Mouse (Mus musculus): ENCODE measurements around the gene I830077J02Rik. TPM values are rescaled to one million over a fixed set of nuclear protein-coding genes. Genes with fewer than 3 reads are reported as not detected.
"Not testable (repeated sequence)": the region's sequence is repeated elsewhere in the genome, so short reads cannot be mapped to it uniquely, and the experiment has no call there.

The I830077J02Rik gene
- polyA plus RNA-seq, 1 experiment from 2014 or later = 2.1 TPM

DNA sequence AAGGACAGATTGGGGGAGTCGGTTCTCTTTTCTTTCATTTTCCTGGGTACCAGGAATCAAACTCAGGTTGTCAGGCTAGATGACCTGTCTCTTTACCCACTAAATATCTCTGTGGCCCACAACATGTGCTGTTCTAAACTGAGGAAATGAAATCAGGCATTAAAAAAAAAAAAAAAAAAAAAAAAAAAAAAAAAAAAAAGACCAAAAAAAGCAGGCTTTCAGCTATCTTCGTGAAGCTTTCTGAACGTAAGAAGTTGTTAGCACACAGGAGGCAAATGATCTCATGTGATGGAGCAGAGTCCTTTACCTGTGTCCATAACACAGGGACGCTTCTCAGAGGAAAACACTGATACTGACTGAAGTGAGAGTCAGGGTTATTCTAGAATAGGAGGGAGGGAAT, 3.6 kb upstream of the I830077J02Rik start:
- no peak for DNase-seq
- Histone ChIP-seq H3K4me2 (no peak overlapping the region), H3K27me3 (no peaks in the 10 kb centered on the region), H3K9me3 (replicated peaks) (no peaks in the 10 kb centered on the region), H3K9ac (no peak overlapping the region), H3K4me3 (replicated peaks) (no peak overlapping the region), H3K27ac (no peak overlapping the region), H3K36me3 (peaks cover 23% of the 10 kb centered on the region), H3K4me1 (replicated peaks) (peaks cover 13% of the 10 kb centered on the region; the same call in 1 of the 2 replicates)
- 77% methylated on average over 4 of the region's 4 CpGs for WGBS (ENCODE audit: insufficient replicate concordance)
- no peak for ATAC-seq (ENCODE audit: low read depth)

DNA sequence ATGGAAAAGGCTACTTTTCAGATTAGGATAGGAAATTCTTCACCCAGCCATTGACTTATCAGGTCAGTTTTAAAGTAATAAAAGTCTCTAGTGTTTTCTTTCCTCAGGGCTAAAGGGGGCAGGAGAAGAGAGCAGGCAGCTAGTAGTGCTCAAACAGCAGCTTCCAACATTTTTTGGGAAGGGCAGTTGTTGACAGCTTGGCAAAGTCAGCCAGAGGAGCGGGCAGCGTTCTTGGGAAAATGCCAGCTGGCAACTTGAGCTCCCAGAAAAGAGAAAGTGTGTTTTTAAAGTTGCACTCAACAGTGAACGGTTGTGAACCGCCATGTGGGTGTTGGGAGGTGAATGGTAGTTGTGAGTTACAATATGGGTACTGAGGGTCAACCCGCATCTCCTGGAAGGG, 2.6 kb upstream of the I830077J02Rik start:
- 86% methylated on average over 5 of the region's 5 CpGs for WGBS (ENCODE audit: insufficient replicate concordance)
- H3K4me1 ChIP-seq (replicated peaks) = peaks cover 13% of the 10 kb centered on the region; the same call in 1 of the 2 replicates

DNA sequence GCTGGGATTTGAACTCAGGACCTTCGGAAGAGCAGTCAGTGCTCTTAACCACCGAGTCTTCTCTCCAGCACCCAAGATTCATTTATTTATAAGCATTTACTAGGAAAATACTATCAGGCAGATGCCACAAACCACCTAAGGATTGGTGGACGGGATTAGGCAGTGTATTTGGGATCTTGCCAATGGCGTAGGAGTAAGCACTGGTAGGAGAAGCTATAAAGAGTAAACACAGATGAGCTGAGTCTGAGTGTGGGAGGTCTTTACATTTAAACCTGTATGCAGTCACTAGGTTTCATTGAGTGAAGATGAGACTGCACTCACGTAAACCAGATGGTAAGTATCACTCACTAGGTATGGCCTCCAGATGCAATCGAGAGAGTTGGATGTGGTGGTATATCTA, 1.5 kb upstream of the I830077J02Rik start:
- H3K4me2 ChIP-seq = no peak overlapping the region
- no peak overlapping the region for H3K4me3 ChIP-seq (replicated peaks)
- no peak overlapping the region for H3K27ac ChIP-seq
- H3K4me1 ChIP-seq (replicated peaks) = peaks cover 14% of the 10 kb centered on the region
- WGBS (ENCODE audit: insufficient replicate concordance) = 84% methylated on average over 6 of the region's 6 CpGs
- peaks cover 8% of the 10 kb centered on the region for H3K36me3 ChIP-seq
- no peaks in the 10 kb centered on the region for H3K9me3 ChIP-seq (replicated peaks)
- no peak overlapping the region for H3K9ac ChIP-seq
- no peaks in the 10 kb centered on the region for H3K27me3 ChIP-seq
- no peak for DNase-seq
- no peak for ATAC-seq (ENCODE audit: low read depth)

More for the DNA sequence above, 2.6 kb upstream of the I830077J02Rik start:
- H3K27me3 ChIP-seq = no peaks in the 10 kb centered on the region
- H3K9me3 ChIP-seq (replicated peaks) = no peaks in the 10 kb centered on the region
- no peak for DNase-seq
- ATAC-seq (ENCODE audit: low read depth) = no peak
- no peak overlapping the region for H3K9ac ChIP-seq
- H3K27ac ChIP-seq = no peak overlapping the region
- H3K4me3 ChIP-seq (replicated peaks) = no peak overlapping the region
- peaks cover 12% of the 10 kb centered on the region for H3K36me3 ChIP-seq
- H3K4me2 ChIP-seq = no peak overlapping the region

DNA sequence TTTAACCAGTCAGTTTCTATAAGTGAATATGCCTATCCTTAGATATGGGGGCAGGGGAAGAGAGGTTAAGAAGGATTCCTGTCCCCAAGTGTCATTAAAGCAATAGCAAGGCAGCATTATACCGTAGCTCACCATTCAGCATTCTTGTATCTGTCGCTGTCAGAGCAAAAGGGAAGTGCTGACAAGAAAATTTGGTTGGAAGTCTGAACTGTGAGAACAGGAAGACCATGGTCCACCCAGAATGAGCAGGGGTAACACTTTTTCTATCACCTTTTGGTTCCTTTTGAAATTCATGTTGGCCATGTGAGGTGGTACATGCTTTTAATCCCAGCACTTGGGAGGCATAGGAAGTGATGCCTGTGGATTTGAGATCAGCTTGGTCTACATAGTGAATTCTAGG, 1.4 kb downstream of the I830077J02Rik start:
- peaks cover 28% of the 10 kb centered on the region for H3K4me1 ChIP-seq (replicated peaks)
- H3K4me2 ChIP-seq = peak overlapping the region; percentile 12; the same call in 1 of the 2 replicates
- H3K4me3 ChIP-seq (replicated peaks) = no peak overlapping the region
- WGBS (ENCODE audit: insufficient replicate concordance) = 30% methylated on average over 2 of the region's 2 CpGs
- no peaks in the 10 kb centered on the region for H3K27me3 ChIP-seq
- DNase-seq = no peak
- no peaks in the 10 kb centered on the region for H3K36me3 ChIP-seq
- ATAC-seq (ENCODE audit: low read depth) = no peak
- H3K27ac ChIP-seq = no peak overlapping the region
- no peaks in the 10 kb centered on the region for H3K9me3 ChIP-seq (replicated peaks)
- no peak overlapping the region for H3K9ac ChIP-seq

DNA sequence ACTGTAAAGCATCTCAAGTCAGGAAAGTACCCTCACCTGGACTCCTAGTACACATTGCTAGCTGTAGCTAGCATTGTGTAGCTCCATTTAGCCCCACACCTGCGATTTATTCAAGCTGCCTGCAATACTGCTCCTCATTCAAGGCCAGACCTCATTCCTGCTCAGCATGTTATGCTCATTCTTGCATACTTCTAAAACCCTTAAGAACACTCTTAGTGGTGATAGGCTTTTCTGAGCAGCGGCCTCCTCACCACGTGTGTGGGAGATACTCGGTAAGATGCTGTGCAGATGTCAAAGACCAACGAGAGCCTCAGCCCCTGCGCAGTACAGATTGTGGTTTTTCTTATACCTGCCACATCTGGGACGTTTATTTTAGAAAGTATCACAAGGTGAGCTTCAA, 2.6 kb downstream of the I830077J02Rik start:
- H3K4me2 ChIP-seq = no peak overlapping the region
- H3K9me3 ChIP-seq (replicated peaks) = no peaks in the 10 kb centered on the region
- 42% methylated on average over 7 of the region's 7 CpGs for WGBS (ENCODE audit: insufficient replicate concordance)
- DNase-seq (no peak), ATAC-seq (ENCODE audit: low read depth) (no peak)
- peaks cover 39% of the 10 kb centered on the region for H3K4me1 ChIP-seq (replicated peaks)
- H3K4me3 ChIP-seq (replicated peaks) = no peak overlapping the region
- no peaks in the 10 kb centered on the region for H3K27me3 ChIP-seq
- no peak overlapping the region for H3K9ac ChIP-seq
- no peaks in the 10 kb centered on the region for H3K36me3 ChIP-seq
- H3K27ac ChIP-seq = no peak overlapping the region

DNA sequence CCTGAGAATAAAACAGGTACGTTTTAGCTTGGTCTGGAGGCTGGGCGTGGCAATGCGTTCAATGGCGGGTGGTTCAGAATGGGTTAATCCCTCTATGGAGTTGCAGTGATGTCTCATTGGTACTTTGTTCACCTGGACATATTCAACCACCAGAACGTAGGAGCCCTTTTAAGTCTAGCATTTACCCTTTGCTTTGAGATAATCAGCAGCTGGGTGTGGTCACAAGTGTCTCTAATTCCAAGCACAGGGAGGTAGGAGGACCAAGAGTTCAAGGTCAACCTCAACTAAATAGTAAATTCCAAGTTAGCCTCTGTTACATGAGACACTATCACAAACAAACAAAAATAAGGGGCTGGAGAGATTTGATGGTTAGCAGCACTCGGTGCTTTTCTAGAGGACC, 3.7 kb downstream of the I830077J02Rik start:
- 72% methylated on average over 6 of the region's 6 CpGs for WGBS (ENCODE audit: insufficient replicate concordance)
- DNase-seq = no peak
- no peak overlapping the region for H3K4me3 ChIP-seq (replicated peaks)

DNA sequence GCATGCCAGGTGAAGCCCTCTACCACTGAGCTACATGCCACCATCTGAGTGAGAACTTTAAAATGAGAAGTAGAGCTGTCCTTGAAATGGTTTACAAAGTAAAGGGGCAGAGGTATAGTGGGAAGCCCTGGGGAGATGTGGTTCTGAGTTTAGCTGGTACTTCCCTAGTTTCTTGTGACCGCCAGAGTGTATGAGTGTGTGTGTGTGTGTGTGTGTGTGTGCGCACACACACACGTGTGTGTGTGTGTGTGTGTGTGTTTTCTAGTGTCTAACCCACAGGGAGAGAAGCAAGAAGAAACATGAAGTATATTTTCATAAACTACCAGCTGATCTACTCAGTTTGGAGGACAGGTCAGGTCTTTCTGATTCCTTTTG, 4.3 kb downstream of the I830077J02Rik start:
- Histone ChIP-seq H3K36me3 (no peaks in the 10 kb centered on the region), H3K27me3 (no peaks in the 10 kb centered on the region), H3K4me3 (replicated peaks) (no peak overlapping the region), H3K4me1 (replicated peaks) (peaks cover 44% of the 10 kb centered on the region), H3K4me2 (no peak overlapping the region), H3K27ac (no peak overlapping the region), H3K9ac (no peak overlapping the region), H3K9me3 (replicated peaks) (no peaks in the 10 kb centered on the region)
- 79% methylated on average over 3 of the region's 3 CpGs for WGBS (ENCODE audit: insufficient replicate concordance)
- ATAC-seq (ENCODE audit: low read depth) (no peak), DNase-seq (no peak)

More for the DNA sequence above, 3.7 kb downstream of the I830077J02Rik start:
- no peak for ATAC-seq (ENCODE audit: low read depth)
- no peaks in the 10 kb centered on the region for H3K36me3 ChIP-seq
- no peak overlapping the region for H3K27ac ChIP-seq
- no peak overlapping the region for H3K9ac ChIP-seq
- no peak overlapping the region for H3K4me2 ChIP-seq
- no peaks in the 10 kb centered on the region for H3K27me3 ChIP-seq
- H3K9me3 ChIP-seq (replicated peaks) = no peaks in the 10 kb centered on the region
- H3K4me1 ChIP-seq (replicated peaks) = peaks cover 44% of the 10 kb centered on the region

DNA sequence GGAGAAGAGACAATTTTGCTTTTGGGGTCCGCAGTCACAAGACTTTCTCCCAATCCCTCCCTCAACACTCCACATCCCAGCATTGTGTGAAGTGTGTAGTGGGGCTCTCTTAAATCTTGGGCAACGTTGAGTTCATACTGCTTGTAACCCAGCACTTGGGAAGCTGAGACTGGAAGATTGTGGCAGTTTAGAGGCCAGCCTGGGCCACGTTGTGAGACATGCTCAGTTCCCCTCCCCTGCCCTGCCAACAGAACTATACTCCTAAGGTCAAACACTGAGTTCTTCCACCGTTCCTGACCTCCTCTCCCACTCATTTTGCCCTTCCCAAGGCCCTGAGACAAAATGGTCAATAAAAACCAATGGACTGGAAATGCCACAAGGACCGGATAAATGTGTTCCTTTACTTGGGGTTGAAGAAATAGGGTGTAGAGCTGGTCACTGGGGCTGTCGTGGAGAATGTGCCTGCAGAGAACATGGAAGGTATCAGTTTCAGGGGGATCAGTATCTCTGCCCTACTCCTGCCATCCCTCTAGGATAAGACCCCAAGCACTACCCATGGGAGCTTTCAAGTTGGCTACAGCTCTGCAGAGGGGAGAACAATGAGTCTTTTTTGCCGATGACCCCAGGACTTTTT, 4.8 kb downstream of the I830077J02Rik start:
- no peaks in the 10 kb centered on the region for H3K9me3 ChIP-seq (replicated peaks)

DNA sequence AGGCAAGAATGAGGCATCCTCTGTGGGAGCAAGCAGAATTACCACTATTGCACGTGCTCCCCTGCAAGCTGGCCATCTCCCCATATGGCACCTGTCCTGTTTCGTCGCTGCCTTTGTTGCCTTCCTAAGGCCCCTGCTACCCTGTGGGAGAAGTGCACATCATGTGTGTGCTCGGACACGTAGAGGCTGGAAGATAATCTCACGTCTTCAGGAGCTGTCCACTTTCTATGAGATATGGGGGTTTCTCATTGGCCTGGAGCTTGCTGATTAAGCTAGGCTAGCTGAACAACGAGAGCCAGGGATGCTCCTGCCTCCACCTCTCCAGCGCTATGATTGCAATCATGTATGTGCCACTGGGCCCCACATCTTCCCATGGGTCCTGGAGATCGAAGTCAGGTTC, 7.8 kb downstream of the I830077J02Rik start:
- WGBS (ENCODE audit: insufficient replicate concordance) = 44% methylated on average over 9 of the region's 9 CpGs
- no peak overlapping the region for H3K4me2 ChIP-seq
- DNase-seq (peak; percentile 14), ATAC-seq (ENCODE audit: low read depth) (peak; percentile 47)
- no peak overlapping the region for H3K4me3 ChIP-seq (replicated peaks)
- no peaks in the 10 kb centered on the region for H3K36me3 ChIP-seq
- no peaks in the 10 kb centered on the region for H3K27me3 ChIP-seq
- H3K4me1 ChIP-seq (replicated peaks) = peaks cover 39% of the 10 kb centered on the region
- no peaks in the 10 kb centered on the region for H3K9me3 ChIP-seq (replicated peaks)
- no peak overlapping the region for H3K27ac ChIP-seq
- H3K9ac ChIP-seq = no peak overlapping the region

More for the DNA sequence above, 4.8 kb downstream of the I830077J02Rik start:
- H3K9ac ChIP-seq = no peak overlapping the region
- no peaks in the 10 kb centered on the region for H3K27me3 ChIP-seq
- 71% methylated on average over 7 of the region's 7 CpGs for WGBS (ENCODE audit: insufficient replicate concordance)
- no peak overlapping the region for H3K4me2 ChIP-seq
- no peak overlapping the region for H3K27ac ChIP-seq
- H3K4me3 ChIP-seq (replicated peaks) = no peak overlapping the region
- ATAC-seq (ENCODE audit: low read depth) (no peak), DNase-seq (no peak)
- no peaks in the 10 kb centered on the region for H3K36me3 ChIP-seq
- H3K4me1 ChIP-seq (replicated peaks) = peaks cover 42% of the 10 kb centered on the region

DNA sequence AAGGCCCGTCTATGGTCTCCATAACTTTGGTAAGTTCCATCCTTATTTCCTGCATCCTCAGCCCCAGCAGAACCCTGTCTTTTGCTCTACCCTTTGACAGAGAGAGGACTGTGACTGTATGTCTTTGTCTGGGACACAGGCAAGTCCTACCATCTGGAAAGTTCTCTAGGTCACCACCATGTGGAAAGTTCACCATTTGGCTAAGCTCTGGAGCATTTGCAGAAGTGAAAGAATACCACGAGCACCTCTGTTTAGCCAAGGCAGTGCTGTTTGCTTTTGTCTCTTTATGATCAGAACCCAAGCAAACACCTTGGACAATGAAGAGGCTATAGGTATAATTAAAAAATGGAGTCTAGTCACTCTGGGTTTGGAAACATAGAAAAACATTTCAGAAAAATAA, 10.5 kb downstream of the I830077J02Rik start:
- Histone ChIP-seq H3K9ac (no peak overlapping the region), H3K4me3 (replicated peaks) (no peak overlapping the region), H3K27ac (no peak overlapping the region), H3K4me1 (replicated peaks) (peaks cover 49% of the 10 kb centered on the region), H3K4me2 (no peak overlapping the region), H3K36me3 (no peaks in the 10 kb centered on the region), H3K27me3 (no peaks in the 10 kb centered on the region), H3K9me3 (replicated peaks) (no peaks in the 10 kb centered on the region)
- no peak for ATAC-seq (ENCODE audit: low read depth)
- no peak for DNase-seq
- 41% methylated on average over 2 of the region's 2 CpGs for WGBS (ENCODE audit: insufficient replicate concordance)

DNA sequence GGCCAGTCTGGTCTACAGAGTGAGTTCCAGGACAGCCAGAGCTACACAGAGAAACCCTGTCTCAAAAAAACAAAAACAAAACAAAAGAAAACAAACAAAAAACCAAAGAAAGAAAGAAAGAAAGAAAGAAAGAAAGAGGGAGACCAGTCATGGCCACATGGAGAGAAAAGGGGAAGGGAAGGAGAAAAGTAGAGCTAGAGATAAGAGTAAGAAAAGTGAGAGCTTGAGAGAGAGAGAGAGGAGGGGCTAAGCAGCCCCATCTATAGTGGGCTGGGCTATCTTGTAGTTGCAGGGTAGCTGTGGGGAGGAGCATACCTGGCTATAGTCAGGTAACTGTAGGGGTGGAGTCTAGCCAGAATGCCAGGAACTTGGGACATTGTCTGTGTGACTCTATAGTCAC, 11.7 kb downstream of the I830077J02Rik start:
- ATAC-seq (ENCODE audit: low read depth) = peak; percentile 34; the same call in 1 of the 2 replicates
- not testable (repeated sequence) for H3K9ac ChIP-seq; H3K27ac ChIP-seq; H3K27me3 ChIP-seq; H3K4me2 ChIP-seq; H3K9me3 ChIP-seq (replicated peaks); H3K4me3 ChIP-seq (replicated peaks); DNase-seq; H3K36me3 ChIP-seq
- H3K4me1 ChIP-seq (replicated peaks) = peaks cover 47% of the 10 kb centered on the region

DNA sequence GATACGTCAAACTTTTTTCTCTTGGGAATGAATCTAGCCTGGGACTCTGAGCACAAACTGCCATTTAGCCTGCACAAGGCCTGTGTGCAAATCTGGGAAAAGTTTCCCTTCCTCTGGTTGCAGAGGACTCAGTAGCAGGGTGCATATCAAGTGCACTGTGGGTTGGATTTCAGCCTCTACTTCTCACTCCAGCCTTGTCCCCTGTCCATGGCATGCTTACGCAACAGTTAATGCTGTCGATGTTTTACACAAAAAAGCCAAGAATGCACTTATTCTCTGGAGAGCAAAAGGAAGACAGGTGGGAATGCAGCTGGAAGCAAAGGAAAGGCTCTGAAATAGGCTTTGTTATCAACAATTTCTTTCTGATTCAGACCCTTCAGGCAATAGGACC, 14.1 kb downstream of the I830077J02Rik start:
- no peaks in the 10 kb centered on the region for H3K27me3 ChIP-seq
- no peak for ATAC-seq (ENCODE audit: low read depth)
- DNase-seq = no peak
- H3K36me3 ChIP-seq = no peaks in the 10 kb centered on the region
- H3K9ac ChIP-seq = no peak overlapping the region
- H3K4me2 ChIP-seq = no peak overlapping the region
- H3K4me1 ChIP-seq (replicated peaks) = peaks cover 58% of the 10 kb centered on the region
- H3K4me3 ChIP-seq (replicated peaks) = no peak overlapping the region
- H3K27ac ChIP-seq = no peak overlapping the region
- WGBS (ENCODE audit: insufficient replicate concordance) = 39% methylated on average over 3 of the region's 3 CpGs
- H3K9me3 ChIP-seq (replicated peaks) = no peaks in the 10 kb centered on the region
